Mouse (Mus musculus): ENCODE data around the gene Med13. TPM values are rescaled to one million over a fixed set of nuclear protein-coding genes. Genes with fewer than 3 reads are reported as not detected.

Gene Med13
- polyA plus RNA-seq (2015; fragmentation: Nextera tagmentation; extraction: Ambion mirVana), result 12.2 and 12.8 TPM in 2 replicates

DNA sequence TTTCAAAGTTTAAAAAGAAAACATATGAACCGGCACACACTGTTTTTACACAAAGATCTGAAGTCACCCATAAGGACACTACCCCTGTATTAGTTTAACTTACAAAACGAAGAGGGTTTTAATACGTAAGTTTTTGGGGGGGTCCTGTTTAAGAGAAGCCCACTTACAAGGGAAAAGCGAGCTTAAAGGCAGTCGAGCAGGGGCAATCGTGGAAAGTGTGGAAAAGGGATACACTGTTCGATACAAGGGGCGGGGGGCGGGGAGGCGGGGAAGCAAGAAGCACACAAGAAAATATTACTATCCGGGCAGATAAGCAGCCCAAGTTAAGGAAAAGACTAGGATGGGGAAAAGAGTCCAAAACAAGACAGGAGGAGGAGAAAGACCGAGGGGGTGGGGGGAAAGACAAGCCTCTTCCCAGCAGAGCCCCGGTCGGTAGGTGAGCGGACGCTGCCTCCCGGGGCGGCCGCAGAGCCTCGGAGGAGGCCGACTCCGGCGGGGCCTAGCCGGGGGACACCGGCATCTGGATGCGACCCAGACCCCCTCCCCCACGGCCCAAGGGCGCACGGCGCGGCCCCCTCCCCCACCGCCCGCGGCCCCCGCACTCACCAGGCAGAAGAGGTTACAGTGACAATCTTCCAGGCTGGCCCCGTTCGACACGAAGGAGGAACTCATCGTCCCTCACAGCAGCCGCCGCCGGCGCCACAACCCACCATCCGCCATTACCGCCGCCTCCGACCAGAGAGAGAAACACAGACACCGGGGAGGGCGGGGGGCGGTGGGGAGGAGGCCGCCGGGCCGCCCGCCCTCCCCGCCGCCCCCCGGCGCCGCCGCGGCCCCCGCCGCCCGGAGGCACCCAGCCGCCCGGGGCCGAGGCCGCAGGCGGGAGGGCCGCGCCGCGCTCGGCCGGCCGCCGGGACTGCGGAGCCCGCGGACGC, at the start of gene Med13:
TSS of gene Med13 (minus strand) at position 749 of the 935 bp plus-strand sequence.
- WGBS, result under 1% methylated on average over 76 of the region's 81 CpGs
- Histone ChIP-seq H3K4me2 (replicated peaks) (peak within 1 kb of the TSS; percentile 56), H3K9ac (replicated peaks) (peak within 1 kb of the TSS; percentile 86), H3K4me1 (peaks cover 39% of the 10 kb centered on the region), H3K4me3 (peak within 1 kb of the TSS; percentile 76), H3K27me3 (no peaks in the 10 kb centered on the region), H3K9me3 (no peaks in the 10 kb centered on the region), H3K27ac (replicated peaks) (peak within 1 kb of the TSS; percentile 99), H3K36me3 (no peaks in the 10 kb centered on the region; the same call in 1 of the 2 replicates)
- ATAC-seq (replicated peaks), result peak; percentile 54; the same call in 1 of the 2 replicates

DNA sequence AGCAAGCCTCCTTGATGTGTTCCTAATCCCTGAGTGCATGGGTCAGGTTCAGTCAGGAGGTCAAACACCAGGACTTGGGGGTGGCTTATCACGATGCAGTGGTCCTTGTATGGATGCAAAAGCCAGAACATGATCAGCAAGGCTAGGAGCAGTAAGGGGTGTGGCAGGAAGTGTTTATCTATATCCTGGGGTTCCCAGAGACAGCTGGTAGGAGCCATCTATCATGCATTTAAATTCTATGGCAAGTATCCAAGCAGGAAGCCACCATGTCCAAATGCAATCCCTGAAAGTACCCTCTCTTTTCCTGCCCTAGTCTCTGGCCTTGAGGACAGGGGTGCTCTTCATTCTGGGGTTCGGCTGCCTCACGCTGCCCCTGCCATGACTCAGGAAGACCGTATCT, 47.2 kb upstream of the Med13 start:
- H3K4me3 ChIP-seq, result no peak overlapping the region
- no peaks in the 10 kb centered on the region for H3K9me3 ChIP-seq
- 91% methylated on average over 4 of the region's 4 CpGs for WGBS
- no peak overlapping the region for H3K27ac ChIP-seq (replicated peaks)
- H3K9ac ChIP-seq (replicated peaks), result no peak overlapping the region
- no peak for ATAC-seq (replicated peaks)
- H3K27me3 ChIP-seq, result no peaks in the 10 kb centered on the region
- H3K36me3 ChIP-seq, result no peaks in the 10 kb centered on the region
- no peak overlapping the region for H3K4me2 ChIP-seq (replicated peaks)
- H3K4me1 ChIP-seq, result no peaks in the 10 kb centered on the region

DNA sequence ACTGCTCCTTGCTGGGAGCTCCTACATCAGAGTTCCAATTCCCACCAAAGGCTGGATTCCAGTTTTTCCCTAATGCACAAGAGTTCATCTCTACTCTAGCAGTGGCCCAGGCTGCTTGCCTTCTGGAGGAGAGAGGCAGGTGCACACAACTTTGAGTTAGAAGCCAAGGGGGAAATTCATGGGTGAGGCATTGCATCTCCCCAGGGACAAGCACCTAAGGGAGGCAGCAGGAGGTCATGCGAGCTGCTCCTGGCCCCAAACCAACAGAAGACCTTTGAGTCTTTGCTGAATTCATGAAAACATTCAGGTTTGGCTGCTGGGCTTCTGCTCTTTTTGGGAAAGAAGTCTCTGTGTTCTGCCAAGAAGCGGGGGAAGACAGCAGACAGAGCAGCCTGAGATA, 46.4 kb upstream of the Med13 start:
- no peaks in the 10 kb centered on the region for H3K36me3 ChIP-seq
- H3K27me3 ChIP-seq, result no peaks in the 10 kb centered on the region
- no peaks in the 10 kb centered on the region for H3K9me3 ChIP-seq
- no peak overlapping the region for H3K4me3 ChIP-seq
- no peak overlapping the region for H3K9ac ChIP-seq (replicated peaks)
- no peak for ATAC-seq (replicated peaks)
- H3K4me1 ChIP-seq, result no peaks in the 10 kb centered on the region
- no peak overlapping the region for H3K27ac ChIP-seq (replicated peaks)
- H3K4me2 ChIP-seq (replicated peaks), result no peak overlapping the region
- 93% methylated on average over 2 of the region's 2 CpGs for WGBS

DNA sequence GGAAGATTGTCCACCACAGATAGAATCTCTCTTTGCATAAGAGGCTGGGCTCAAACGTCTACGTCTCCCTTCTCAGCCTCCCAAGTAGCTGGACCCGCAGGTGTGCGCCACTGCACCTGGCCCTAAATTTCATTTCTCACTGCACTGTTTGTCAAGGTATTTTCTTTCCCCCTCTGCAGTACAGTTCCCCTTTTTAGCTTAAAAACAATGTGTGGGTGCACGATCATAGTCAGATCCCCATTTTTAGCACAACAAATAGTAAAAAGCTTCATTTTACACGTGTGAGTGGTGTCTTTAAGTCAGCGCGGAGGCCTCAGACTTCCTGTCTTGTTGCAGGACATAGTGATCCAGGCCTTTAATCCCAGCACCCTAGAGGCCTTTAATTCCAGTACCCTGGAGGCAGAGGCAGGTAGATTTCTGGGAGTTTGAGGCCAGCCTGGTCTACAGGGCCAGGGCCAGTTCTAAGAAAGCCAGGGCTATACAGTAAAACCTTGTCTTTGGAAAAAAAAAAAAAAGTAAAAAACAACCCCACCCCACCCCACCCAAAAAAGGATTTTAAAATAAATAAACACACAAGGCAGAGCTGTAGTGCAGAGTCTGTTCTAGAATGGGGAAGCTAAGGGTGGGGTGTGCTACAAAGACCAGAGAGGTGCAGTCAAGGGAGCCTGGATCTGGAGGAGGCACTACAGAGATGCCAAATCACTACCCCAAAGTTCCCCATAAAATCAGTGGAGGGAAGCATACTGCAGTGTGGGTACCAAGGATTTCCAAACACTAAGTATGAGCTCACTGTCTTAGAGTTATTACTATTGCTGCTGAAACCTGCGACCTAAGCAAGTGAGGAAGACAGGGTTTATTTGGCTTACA, 42.1 kb upstream of the Med13 start:
- Histone ChIP-seq H3K9ac (replicated peaks) (no peak overlapping the region), H3K4me3 (no peak overlapping the region), H3K27me3 (no peaks in the 10 kb centered on the region), H3K4me1 (peaks cover 6% of the 10 kb centered on the region), H3K9me3 (no peaks in the 10 kb centered on the region), H3K27ac (replicated peaks) (no peak overlapping the region), H3K4me2 (replicated peaks) (no peak overlapping the region), H3K36me3 (no peaks in the 10 kb centered on the region)
- WGBS, result 91% methylated on average over 9 of the region's 9 CpGs
- ATAC-seq (replicated peaks), result no peak

DNA sequence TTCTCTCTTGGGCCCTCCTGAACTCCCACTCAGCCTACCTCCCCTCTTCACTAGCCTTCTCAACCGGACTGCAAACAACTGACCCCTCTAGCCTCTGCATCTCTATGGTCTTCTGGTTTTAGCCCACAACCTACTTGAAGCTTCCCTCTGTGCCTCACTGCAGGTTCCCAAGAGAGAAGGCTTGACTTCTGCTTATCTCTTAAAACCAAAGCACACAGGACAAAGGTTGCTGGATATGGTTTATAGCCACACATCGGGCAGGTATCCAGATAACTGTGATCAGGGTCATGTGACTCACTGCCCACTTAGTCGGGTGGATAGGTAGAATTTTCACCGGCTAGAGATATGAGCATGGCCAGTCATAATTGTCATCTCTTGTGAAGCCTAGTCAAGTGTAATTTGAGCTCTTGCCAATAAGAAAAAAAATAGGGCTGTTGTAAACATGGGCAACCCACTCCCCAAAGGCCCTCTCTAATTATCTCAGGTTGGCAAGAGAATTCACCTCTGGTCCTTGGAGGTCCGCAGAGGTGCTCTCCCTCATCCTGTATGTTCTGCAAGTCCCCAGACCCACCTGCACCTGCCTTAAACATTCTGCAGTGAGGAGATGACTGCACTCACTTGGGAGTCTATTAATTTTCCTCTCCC, 39.7 kb upstream of the Med13 start:
- no peaks in the 10 kb centered on the region for H3K9me3 ChIP-seq
- H3K4me1 ChIP-seq, result peaks cover 6% of the 10 kb centered on the region
- 83% methylated on average over 5 of the region's 5 CpGs for WGBS
- H3K9ac ChIP-seq (replicated peaks), result no peak overlapping the region
- H3K36me3 ChIP-seq, result no peaks in the 10 kb centered on the region
- no peak overlapping the region for H3K4me3 ChIP-seq
- no peak overlapping the region for H3K27ac ChIP-seq (replicated peaks)
- H3K4me2 ChIP-seq (replicated peaks), result no peak overlapping the region
- no peaks in the 10 kb centered on the region for H3K27me3 ChIP-seq
- no peak for ATAC-seq (replicated peaks)

DNA sequence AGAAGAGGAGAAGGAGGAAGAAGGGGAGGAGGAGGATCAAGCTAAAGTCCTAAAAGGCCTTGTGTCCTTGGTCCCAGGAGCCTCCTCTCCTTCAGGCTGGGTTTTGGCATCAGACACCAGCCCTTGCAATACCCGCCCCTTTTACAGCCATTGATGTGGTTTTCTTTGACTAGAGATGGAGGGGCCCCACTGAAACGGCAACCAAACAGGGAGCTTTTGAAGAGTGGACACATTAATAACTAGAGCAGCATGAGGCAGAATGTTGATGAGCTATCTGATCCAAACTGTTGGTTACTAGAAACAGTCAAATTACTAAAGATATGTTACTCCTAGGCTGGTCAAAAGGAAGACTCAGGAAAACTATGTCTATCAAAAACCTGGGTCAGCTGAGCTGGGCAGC, 39.1 kb upstream of the Med13 start:
- 9% methylated on average over 2 of the region's 2 CpGs for WGBS
- no peak overlapping the region for H3K4me2 ChIP-seq (replicated peaks)

DNA sequence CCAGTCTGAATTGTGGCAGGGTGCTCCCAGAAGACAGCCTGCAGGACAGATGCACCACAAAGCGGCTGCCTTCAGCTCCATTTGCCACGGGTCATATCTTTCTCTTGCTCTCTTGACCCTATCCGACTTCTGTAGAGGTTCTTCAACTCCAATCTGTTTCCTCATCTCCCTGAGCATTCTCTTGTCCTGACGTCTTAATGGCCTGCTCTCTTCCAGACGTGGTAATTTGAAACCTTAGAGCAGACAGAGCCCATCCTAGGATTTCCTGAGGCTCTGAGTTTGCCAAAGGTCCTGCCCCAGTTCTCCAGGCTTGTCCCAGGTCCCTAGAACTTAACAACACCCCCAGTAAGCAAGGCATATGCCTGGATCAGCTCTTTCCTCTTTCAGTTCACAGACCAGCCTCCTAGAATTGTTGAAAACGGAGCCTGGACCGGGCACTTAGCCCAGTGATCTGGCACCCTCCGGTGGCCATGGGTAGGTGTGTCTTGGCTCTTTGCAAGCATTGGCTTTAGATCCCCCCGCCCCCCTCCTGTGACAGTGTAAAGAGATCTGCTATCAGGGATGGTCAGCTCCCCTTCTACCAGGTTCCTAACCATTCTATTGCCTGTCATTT, 38.2 kb upstream of the Med13 start:
- no peak overlapping the region for H3K9ac ChIP-seq (replicated peaks)
- H3K36me3 ChIP-seq, result no peaks in the 10 kb centered on the region
- peaks cover 6% of the 10 kb centered on the region for H3K4me1 ChIP-seq
- WGBS, result 21% methylated on average over 9 of the region's 9 CpGs
- no peak overlapping the region for H3K27ac ChIP-seq (replicated peaks)
- H3K4me2 ChIP-seq (replicated peaks), result no peak overlapping the region
- no peaks in the 10 kb centered on the region for H3K9me3 ChIP-seq
- no peak for ATAC-seq (replicated peaks)
- H3K27me3 ChIP-seq, result no peaks in the 10 kb centered on the region
- H3K4me3 ChIP-seq, result no peak overlapping the region

More for the DNA sequence above, 39.1 kb upstream of the Med13 start:
- H3K36me3 ChIP-seq, result no peaks in the 10 kb centered on the region
- no peaks in the 10 kb centered on the region for H3K9me3 ChIP-seq
- H3K9ac ChIP-seq (replicated peaks), result no peak overlapping the region
- peaks cover 6% of the 10 kb centered on the region for H3K4me1 ChIP-seq
- ATAC-seq (replicated peaks), result no peak
- H3K4me3 ChIP-seq, result no peak overlapping the region
- no peaks in the 10 kb centered on the region for H3K27me3 ChIP-seq
- no peak overlapping the region for H3K27ac ChIP-seq (replicated peaks)

DNA sequence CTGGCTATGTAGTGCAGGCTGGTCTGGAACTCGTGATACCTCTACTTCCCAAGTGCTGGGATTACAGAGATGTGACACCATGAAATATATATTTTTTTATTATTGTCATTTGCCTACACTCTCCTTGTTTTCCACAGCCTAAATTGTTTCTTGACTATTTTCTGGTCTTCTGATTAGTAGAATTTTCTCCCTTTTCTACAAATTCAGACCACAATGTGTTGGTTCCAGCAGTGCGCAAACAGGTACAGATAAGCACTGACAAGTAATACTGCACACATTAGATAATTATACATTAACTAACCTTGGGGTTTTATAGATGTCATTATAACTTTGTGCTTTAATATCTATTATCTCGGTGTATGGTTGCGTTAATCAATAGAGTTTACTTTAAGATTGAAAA, 37.7 kb upstream of the Med13 start:
- no peak for ATAC-seq (replicated peaks)
- H3K4me1 ChIP-seq, result peaks cover 6% of the 10 kb centered on the region
- no peak overlapping the region for H3K9ac ChIP-seq (replicated peaks)
- no peak overlapping the region for H3K4me2 ChIP-seq (replicated peaks)
- no peaks in the 10 kb centered on the region for H3K27me3 ChIP-seq
- 97% methylated on average over 4 of the region's 4 CpGs for WGBS
- H3K9me3 ChIP-seq, result no peaks in the 10 kb centered on the region
- no peak overlapping the region for H3K4me3 ChIP-seq
- no peak overlapping the region for H3K27ac ChIP-seq (replicated peaks)
- no peaks in the 10 kb centered on the region for H3K36me3 ChIP-seq

DNA sequence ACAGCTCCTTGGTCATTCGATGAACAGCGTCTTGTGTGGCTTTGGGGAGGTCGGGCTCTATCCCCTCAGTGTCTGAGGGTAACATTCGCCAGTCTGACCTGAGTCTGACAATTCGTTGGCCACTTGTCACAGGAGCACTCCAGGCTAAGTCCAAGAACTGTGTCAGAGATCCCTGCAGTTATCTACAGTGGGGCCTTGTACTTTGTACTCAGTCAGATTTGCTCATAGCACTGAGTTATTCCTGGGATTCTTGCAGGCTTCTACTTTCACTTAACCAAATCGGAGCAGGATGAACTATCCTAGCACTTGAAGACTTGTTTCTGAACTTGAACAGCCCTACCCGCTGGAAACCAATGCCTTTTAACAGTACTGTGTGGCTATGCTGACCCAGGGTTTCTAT, 34.3 kb upstream of the Med13 start:
- no peak overlapping the region for H3K4me2 ChIP-seq (replicated peaks)
- WGBS, result 89% methylated on average over 7 of the region's 7 CpGs
- H3K9me3 ChIP-seq, result no peaks in the 10 kb centered on the region
- no peaks in the 10 kb centered on the region for H3K36me3 ChIP-seq
- H3K9ac ChIP-seq (replicated peaks), result no peak overlapping the region
- no peaks in the 10 kb centered on the region for H3K27me3 ChIP-seq
- H3K27ac ChIP-seq (replicated peaks), result no peak overlapping the region
- H3K4me1 ChIP-seq, result peaks cover 15% of the 10 kb centered on the region
- no peak overlapping the region for H3K4me3 ChIP-seq
- no peak for ATAC-seq (replicated peaks)

DNA sequence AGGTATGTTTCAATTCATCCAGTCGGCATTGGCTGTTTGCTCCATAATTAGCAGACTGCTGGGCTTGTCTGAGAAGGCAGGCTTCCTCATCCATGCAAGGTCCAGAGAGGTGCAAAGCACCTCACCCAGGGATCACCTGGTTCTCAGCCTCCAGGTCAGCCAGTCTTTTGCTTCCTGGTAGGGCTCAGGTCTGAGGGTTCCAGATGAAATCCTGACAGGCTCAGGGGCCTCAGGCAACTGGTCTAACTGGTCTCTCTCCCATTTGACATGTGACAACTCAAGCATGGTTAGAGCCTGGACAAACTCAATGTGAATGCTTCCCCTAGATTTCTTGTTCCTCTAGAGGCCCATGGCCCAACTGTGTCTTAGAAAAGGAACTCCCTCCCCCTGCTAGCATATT, 32.9 kb upstream of the Med13 start:
- Histone ChIP-seq H3K4me3 (no peak overlapping the region), H3K27ac (replicated peaks) (no peak overlapping the region), H3K4me2 (replicated peaks) (no peak overlapping the region), H3K36me3 (no peaks in the 10 kb centered on the region), H3K9ac (replicated peaks) (no peak overlapping the region), H3K9me3 (no peaks in the 10 kb centered on the region), H3K27me3 (no peaks in the 10 kb centered on the region), H3K4me1 (peaks cover 14% of the 10 kb centered on the region)
- ATAC-seq (replicated peaks), result no peak
- 37% methylated on average over 1 of the region's 1 CpGs for WGBS

DNA sequence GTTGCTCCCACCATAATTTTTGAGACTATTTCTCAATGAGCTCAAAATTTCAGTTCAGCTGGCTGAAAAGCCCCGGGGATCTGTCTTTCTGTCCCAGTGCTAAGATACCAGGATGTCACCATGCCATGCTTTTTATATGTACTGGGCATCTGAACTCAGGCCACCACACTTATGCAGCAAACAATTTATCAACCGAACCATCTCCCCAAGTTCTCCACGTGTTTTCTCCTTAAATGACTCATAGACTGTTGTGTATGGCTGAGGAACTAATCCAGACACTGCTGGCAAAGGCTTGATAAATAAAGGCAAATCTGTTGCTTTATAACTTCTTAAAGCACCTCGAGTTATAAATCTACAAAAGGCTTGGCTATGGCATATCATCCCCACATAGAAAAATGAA, 32.1 kb upstream of the Med13 start:
- Histone ChIP-seq H3K9ac (replicated peaks) (no peak overlapping the region), H3K36me3 (no peaks in the 10 kb centered on the region), H3K9me3 (no peaks in the 10 kb centered on the region), H3K27me3 (no peaks in the 10 kb centered on the region), H3K27ac (replicated peaks) (no peak overlapping the region), H3K4me1 (peaks cover 14% of the 10 kb centered on the region), H3K4me3 (no peak overlapping the region), H3K4me2 (replicated peaks) (no peak overlapping the region)
- ATAC-seq (replicated peaks), result no peak
- WGBS, result 84% methylated on average over 4 of the region's 4 CpGs
